Mouse (Mus musculus): ENCODE results near the gene Bag5.

GRCm38 (mm10) chr12:111672581-111672980 lies 40.5 kb downstream of the Bag5 start:
- TF ChIP-seq CTCF (IDR thresholded peaks at IDR 0.05; ENCODE audit: borderline replicate concordance, extremely low read depth, insufficient read depth, insufficient read length) (no peak), POLR2A (IDR thresholded peaks at IDR 0.05; ENCODE audit: borderline replicate concordance, extremely low read depth, insufficient read depth, insufficient read length, poor library complexity, severe bottlenecking) (no peak)
